Mouse (Mus musculus): ENCODE measurements around the gene Plbd2. TPM values are rescaled to one million over a fixed set of nuclear protein-coding genes. Genes with fewer than 3 reads are reported as not detected.

Gene Plbd2
- polyA plus RNA-seq, 1 experiment from 2014 or later, result 41.8 TPM

- WGBS, result 92% methylated on average over 6 of the region's 6 CpGs
Measured at GRCm38 (mm10) chr5:120493440-120493839, 10.0 kb downstream of the Plbd2 start.

DNA sequence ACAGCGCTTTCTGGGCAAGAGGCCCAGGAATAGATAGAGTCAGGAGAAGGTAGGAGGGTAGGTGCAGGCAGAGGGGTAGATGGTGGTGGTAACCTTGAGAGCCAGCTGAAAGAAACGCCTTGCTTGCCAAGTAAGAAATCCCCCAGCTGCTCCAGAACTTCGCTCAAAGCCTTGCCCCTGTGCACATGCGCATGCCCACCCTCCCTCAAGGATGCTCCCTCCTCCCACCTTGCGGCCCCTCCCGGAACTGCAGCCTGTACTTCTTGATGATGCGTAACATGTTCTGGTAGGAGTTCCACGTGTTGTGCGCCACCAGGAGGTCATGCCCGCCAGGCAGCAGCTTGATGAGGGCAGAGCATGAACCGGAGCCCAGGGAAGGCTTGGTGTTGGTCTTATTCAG lies 11.0 kb downstream of the Plbd2 start:
- 61% methylated on average over 11 of the region's 11 CpGs for WGBS
- H3K9ac ChIP-seq (replicated peaks), result no peak overlapping the region
- no peak overlapping the region for H3K4me2 ChIP-seq
- peaks cover 26% of the 10 kb centered on the region for H3K36me3 ChIP-seq
- no peaks in the 10 kb centered on the region for H3K9me3 ChIP-seq (replicated peaks)
- H3K27ac ChIP-seq (replicated peaks), result no peak overlapping the region
- H3K4me1 ChIP-seq, result 0 out of 2 replicates have a peak, but pooled peaks cover 3% of the 10 kb centered on the region
- no peak for ATAC-seq (ENCODE audit: low FRiP score)
- no peaks in the 10 kb centered on the region for H3K27me3 ChIP-seq (replicated peaks)
- H3K4me3 ChIP-seq (replicated peaks), result no peak overlapping the region

More at GRCm38 (mm10) chr5:120493440-120493839, 10.0 kb downstream of the Plbd2 start:
- H3K9me3 ChIP-seq (replicated peaks), result no peaks in the 10 kb centered on the region
- H3K4me3 ChIP-seq (replicated peaks), result no peak overlapping the region
- no peak for ATAC-seq (ENCODE audit: low FRiP score)
- no peak overlapping the region for H3K4me2 ChIP-seq
- peaks cover 26% of the 10 kb centered on the region for H3K36me3 ChIP-seq
- no peaks in the 10 kb centered on the region for H3K27me3 ChIP-seq (replicated peaks)
- H3K27ac ChIP-seq (replicated peaks), result peak overlapping the region; percentile 35; the same call in 1 of the 2 replicates
- 0 out of 2 replicates have a peak, but pooled peaks cover 3% of the 10 kb centered on the region for H3K4me1 ChIP-seq
- H3K9ac ChIP-seq (replicated peaks), result no peak overlapping the region; the same call in 1 of the 2 replicates

DNA sequence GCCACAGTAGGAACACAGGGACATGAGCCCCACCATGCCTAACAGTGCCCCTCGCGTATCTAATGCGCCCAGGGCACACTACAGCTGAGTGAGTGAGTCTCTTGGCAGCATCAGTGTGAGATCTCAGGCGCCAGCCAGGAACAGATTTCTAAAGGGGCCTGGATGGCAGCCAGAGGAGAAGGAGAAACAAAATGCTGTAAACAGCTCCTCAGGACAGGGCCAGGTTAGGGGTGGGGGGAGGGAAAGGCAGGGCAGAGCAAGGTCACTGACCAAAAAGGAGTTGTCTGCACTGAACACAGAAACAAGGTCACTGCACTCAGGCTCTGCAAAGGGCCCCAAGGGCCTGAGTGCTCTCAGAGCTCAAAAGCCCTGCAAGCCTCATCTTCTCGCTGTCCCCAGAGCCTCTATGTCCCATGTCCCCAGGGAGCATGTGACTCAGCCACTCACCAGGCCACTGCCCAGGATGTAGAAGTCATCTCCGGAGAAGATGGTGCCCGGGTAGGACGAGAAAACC lies 12.7 kb downstream of the Plbd2 start:
- Histone ChIP-seq H3K27me3 (replicated peaks) (no peaks in the 10 kb centered on the region), H3K4me1 (0 out of 2 replicates have a peak, but pooled peaks cover 3% of the 10 kb centered on the region), H3K27ac (replicated peaks) (peak overlapping the region; percentile 54; the same call in 1 of the 2 replicates), H3K9ac (replicated peaks) (0 out of 2 replicates have a peak overlapping the region, but pooled peaks have one; percentile 2), H3K9me3 (replicated peaks) (no peaks in the 10 kb centered on the region), H3K4me3 (replicated peaks) (no peak overlapping the region), H3K36me3 (peaks cover 39% of the 10 kb centered on the region), H3K4me2 (no peak overlapping the region)
- WGBS, result 72% methylated on average over 8 of the region's 8 CpGs
- ATAC-seq (ENCODE audit: low FRiP score), result peak; percentile 43; the same call in 1 of the 2 replicates

- Histone ChIP-seq H3K9me3 (replicated peaks) (no peaks in the 10 kb centered on the region), H3K9ac (replicated peaks) (no peak overlapping the region), H3K27me3 (replicated peaks) (no peaks in the 10 kb centered on the region), H3K27ac (replicated peaks) (no peak overlapping the region), H3K4me1 (0 out of 2 replicates have a peak, but pooled peaks cover 3% of the 10 kb centered on the region), H3K4me2 (no peak overlapping the region), H3K36me3 (peaks cover 48% of the 10 kb centered on the region), H3K4me3 (replicated peaks) (no peak overlapping the region)
- 93% methylated on average over 8 of the region's 8 CpGs for WGBS
- no peak for ATAC-seq (ENCODE audit: low FRiP score)
Measured at GRCm38 (mm10) chr5:120487844-120488243, 15.6 kb downstream of the Plbd2 start.

- Histone ChIP-seq H3K4me2 (no peak overlapping the region), H3K27ac (replicated peaks) (no peak overlapping the region), H3K4me3 (replicated peaks) (no peak overlapping the region), H3K4me1 (no peaks in the 10 kb centered on the region), H3K9me3 (replicated peaks) (no peaks in the 10 kb centered on the region), H3K9ac (replicated peaks) (no peak overlapping the region), H3K27me3 (replicated peaks) (no peaks in the 10 kb centered on the region), H3K36me3 (peaks cover 34% of the 10 kb centered on the region)
- ATAC-seq (ENCODE audit: low FRiP score), result no peak
- WGBS, result 84% methylated on average over 19 of the region's 19 CpGs
Measured at GRCm38 (mm10) chr5:120483399-120483798, 20.0 kb downstream of the Plbd2 start.

- Histone ChIP-seq H3K27ac (replicated peaks) (no peak overlapping the region), H3K9ac (replicated peaks) (no peak overlapping the region), H3K9me3 (replicated peaks) (no peaks in the 10 kb centered on the region), H3K36me3 (peaks cover 20% of the 10 kb centered on the region), H3K27me3 (replicated peaks) (0 out of 2 replicates have a peak, but pooled peaks cover under 1% of the 10 kb centered on the region), H3K4me1 (no peaks in the 10 kb centered on the region), H3K4me2 (no peak overlapping the region), H3K4me3 (replicated peaks) (no peak overlapping the region)
- no peak for ATAC-seq (ENCODE audit: low FRiP score)
- 49% methylated on average over 9 of the region's 9 CpGs for WGBS
Measured at GRCm38 (mm10) chr5:120481205-120481604, 22.2 kb downstream of the Plbd2 start.

GRCm38 (mm10) chr5:120479538-120479937 lies 23.9 kb downstream of the Plbd2 start:
- Histone ChIP-seq H3K27ac (replicated peaks) (no peak overlapping the region), H3K36me3 (peaks cover 4% of the 10 kb centered on the region), H3K9me3 (replicated peaks) (no peaks in the 10 kb centered on the region), H3K4me3 (replicated peaks) (no peak overlapping the region), H3K4me1 (no peaks in the 10 kb centered on the region), H3K27me3 (replicated peaks) (0 out of 2 replicates have a peak, but pooled peaks cover 4% of the 10 kb centered on the region), H3K4me2 (no peak overlapping the region), H3K9ac (replicated peaks) (no peak overlapping the region)
- no peak for ATAC-seq (ENCODE audit: low FRiP score)
- 73% methylated on average over 4 of the region's 4 CpGs for WGBS

DNA sequence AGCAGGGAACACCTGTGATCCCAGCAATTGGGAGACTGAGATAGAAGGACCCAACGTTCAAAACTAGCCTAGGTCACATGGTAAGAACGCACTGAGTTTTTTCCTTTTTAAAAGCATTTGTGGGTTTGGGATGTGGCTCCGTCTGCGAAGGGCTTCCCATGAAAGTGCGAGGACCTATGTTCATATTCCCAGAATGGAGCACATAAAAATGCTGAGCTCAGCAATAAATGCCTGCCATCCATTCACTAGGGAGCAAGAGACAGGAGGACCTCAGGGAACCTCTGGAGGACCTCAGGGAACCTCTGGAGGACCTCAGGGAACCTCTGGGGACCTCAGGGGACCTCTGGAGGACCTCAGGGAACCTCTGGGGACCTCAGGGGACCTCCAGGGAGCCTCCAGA lies 25.4 kb downstream of the Plbd2 start:
- no peak for ATAC-seq (ENCODE audit: low FRiP score)
- Histone ChIP-seq H3K36me3 (no peaks in the 10 kb centered on the region), H3K9ac (replicated peaks) (no peak overlapping the region), H3K4me3 (replicated peaks) (no peak overlapping the region), H3K27ac (replicated peaks) (no peak overlapping the region), H3K9me3 (replicated peaks) (no peaks in the 10 kb centered on the region), H3K27me3 (replicated peaks) (0 out of 2 replicates have a peak, but pooled peaks cover 4% of the 10 kb centered on the region), H3K4me1 (no peaks in the 10 kb centered on the region), H3K4me2 (no peak overlapping the region)
- WGBS, result 92% methylated on average over 5 of the region's 5 CpGs

- no peak within 1 kb of the TSS for H3K9ac ChIP-seq (replicated peaks)
Measured at GRCm38 (mm10) chr5:120476296-120476695, 27.1 kb downstream of the Plbd2 start, which contains the start of gene Sds. Gene Sds, plus strand, starts transcription at chr5:120476526.

GRCm38 (mm10) chr5:120475861-120476260 lies 27.6 kb downstream of the Plbd2 start:
- Histone ChIP-seq H3K4me1 (no peaks in the 10 kb centered on the region), H3K36me3 (no peaks in the 10 kb centered on the region), H3K4me2 (no peak overlapping the region), H3K9me3 (replicated peaks) (no peaks in the 10 kb centered on the region), H3K27ac (replicated peaks) (no peak overlapping the region), H3K27me3 (replicated peaks) (0 out of 2 replicates have a peak, but pooled peaks cover 4% of the 10 kb centered on the region), H3K9ac (replicated peaks) (no peak overlapping the region), H3K4me3 (replicated peaks) (no peak overlapping the region)
- 46% methylated on average over 8 of the region's 8 CpGs for WGBS
- ATAC-seq (ENCODE audit: low FRiP score), result no peak

More at GRCm38 (mm10) chr5:120476296-120476695, 27.1 kb downstream of the Plbd2 start, which contains the start of gene Sds:
- H3K4me2 ChIP-seq, result no peak within 1 kb of the TSS
- no peaks in the 10 kb centered on the region for H3K9me3 ChIP-seq (replicated peaks)
- WGBS, result 14% methylated on average over 13 of the region's 13 CpGs
- H3K36me3 ChIP-seq, result no peaks in the 10 kb centered on the region
- H3K27me3 ChIP-seq (replicated peaks), result 0 out of 2 replicates have a peak, but pooled peaks cover 4% of the 10 kb centered on the region
- no peak within 1 kb of the TSS for H3K4me3 ChIP-seq (replicated peaks)
- H3K27ac ChIP-seq (replicated peaks), result no peak within 1 kb of the TSS
- no peaks in the 10 kb centered on the region for H3K4me1 ChIP-seq
- no peak for ATAC-seq (ENCODE audit: low FRiP score)

DNA sequence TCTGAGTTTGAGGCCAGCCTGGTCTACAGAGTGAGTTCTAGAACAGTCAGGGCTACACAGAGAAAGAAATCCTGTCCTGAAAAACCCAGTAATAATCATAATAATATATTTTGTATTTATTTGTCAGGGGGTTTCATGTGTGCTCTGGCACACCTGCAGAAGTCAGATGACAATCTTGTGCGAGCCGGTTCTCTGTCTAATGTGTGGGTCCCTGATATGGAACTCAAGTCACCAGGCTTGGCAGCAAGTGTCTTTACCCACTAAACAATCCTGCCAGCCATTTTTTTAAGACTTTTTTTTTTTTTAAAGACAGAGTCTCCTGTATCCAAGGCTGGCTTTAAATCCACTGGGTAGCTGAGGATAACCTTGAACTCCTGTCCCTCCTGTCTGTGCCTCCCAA lies 30.1 kb downstream of the Plbd2 start:
- ATAC-seq (ENCODE audit: low FRiP score), result no peak
- WGBS, result 95% methylated on average over 2 of the region's 2 CpGs

DNA sequence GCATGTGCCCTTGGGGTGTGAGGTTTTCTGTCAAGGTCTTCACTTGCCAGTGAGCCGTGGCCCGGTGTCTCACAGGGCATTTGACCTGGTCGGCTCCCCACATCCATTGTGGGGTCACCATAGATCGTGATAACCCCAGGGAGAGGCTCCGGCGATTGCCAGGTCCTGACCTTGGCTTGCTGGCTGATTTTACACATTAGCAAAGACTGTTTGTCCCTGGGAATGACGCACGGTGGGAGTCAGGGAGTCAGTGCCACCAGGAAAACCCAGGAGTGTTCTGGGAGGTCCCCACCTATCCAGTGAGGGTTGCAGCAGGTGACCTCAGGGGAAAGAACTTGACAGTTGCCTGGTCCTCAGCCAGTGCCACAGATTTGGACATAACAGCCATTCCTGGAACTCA lies 30.7 kb downstream of the Plbd2 start, which contains the start of gene Sdsl:
Sdsl (minus strand) TSS at position 41 of the 400 bp plus-strand sequence.
- no peaks in the 10 kb centered on the region for H3K4me1 ChIP-seq
- no peak within 1 kb of the TSS for H3K4me2 ChIP-seq
- ATAC-seq (ENCODE audit: low FRiP score), result no peak
- H3K36me3 ChIP-seq, result no peaks in the 10 kb centered on the region
- 80% methylated on average over 8 of the region's 8 CpGs for WGBS
- 0 out of 2 replicates have a peak, but pooled peaks cover 4% of the 10 kb centered on the region for H3K27me3 ChIP-seq (replicated peaks)
- no peak within 1 kb of the TSS for H3K9ac ChIP-seq (replicated peaks)
- H3K27ac ChIP-seq (replicated peaks), result no peak within 1 kb of the TSS
- no peak within 1 kb of the TSS for H3K4me3 ChIP-seq (replicated peaks)
- H3K9me3 ChIP-seq (replicated peaks), result no peaks in the 10 kb centered on the region

More for the DNA sequence above, 30.1 kb downstream of the Plbd2 start:
- no peaks in the 10 kb centered on the region for H3K9me3 ChIP-seq (replicated peaks)
- H3K27me3 ChIP-seq (replicated peaks), result 0 out of 2 replicates have a peak, but pooled peaks cover 4% of the 10 kb centered on the region
- H3K27ac ChIP-seq (replicated peaks), result no peak overlapping the region
- H3K9ac ChIP-seq (replicated peaks), result no peak overlapping the region
- no peaks in the 10 kb centered on the region for H3K36me3 ChIP-seq
- no peaks in the 10 kb centered on the region for H3K4me1 ChIP-seq
- no peak overlapping the region for H3K4me2 ChIP-seq
- H3K4me3 ChIP-seq (replicated peaks), result no peak overlapping the region

All from neural tube, embryonic 15.5 days (tissue).